Mouse (Mus musculus): ENCODE data around the gene Cnst.
"Not testable (repeated sequence)": the region's sequence is repeated elsewhere in the genome, so short reads cannot be mapped to it uniquely, and the experiment has no call there.

Cnst gene

DNA sequence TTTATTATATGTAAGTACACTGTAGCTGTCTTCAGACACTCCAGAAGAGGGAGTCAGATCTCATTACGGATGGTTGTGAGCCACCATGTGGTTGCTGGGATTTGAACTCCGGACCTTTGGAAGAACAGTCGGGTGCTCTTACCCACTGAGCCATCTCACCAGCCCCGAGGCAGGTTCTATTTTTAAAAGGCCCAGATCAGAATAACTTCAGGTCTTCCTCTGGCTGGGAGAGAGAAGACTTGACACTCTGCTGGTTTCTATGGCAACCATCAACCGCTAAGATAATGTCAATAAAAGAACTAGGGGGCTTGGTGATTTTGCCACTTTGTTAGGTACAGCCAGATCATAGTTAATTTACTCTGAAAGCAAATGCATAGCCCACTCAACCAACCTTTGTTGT is 102.5 kb downstream of the Cnst start:
- DNase-seq: not testable (repeated sequence)

DNA sequence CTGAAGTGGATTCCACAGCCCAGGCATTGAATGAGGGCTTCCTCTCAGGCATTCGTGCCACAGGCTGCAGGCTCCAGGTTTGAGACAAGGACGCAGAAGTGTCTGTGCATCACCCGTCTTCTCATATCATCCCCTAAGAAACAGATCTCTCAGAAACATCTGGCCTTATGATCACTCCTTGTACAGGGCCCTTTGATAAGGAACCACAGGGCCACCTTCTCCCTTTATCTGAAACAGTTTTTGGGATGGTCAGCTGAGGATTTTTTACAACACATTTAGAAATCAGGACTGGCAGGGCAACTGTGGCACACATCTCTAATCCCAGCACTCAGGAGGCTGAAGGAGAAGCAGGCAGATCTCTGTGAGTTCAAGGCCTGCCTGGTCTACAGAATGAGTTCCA is 103.2 kb downstream of the Cnst start:
- no peak for DNase-seq

DNA sequence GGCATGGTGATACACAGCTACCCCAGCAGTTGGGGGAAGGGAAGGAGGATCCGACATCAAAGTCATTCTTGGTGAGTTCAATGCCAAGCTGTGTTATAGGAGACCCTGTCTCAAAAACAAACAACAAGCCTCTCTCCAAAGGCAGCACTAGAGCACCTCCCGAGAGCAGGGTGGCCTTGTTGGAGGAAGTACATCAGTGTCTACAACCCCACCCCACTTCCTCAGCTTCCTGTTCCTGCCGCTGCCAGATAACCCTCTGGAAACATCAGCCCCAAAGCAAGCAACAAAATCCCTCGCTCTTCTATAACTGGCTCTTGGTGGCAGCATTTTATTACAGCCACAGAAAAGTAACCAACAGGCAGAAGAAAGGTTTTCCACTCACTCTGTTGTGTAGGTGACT is 104.1 kb downstream of the Cnst start:
- DNase-seq: no peak

DNA sequence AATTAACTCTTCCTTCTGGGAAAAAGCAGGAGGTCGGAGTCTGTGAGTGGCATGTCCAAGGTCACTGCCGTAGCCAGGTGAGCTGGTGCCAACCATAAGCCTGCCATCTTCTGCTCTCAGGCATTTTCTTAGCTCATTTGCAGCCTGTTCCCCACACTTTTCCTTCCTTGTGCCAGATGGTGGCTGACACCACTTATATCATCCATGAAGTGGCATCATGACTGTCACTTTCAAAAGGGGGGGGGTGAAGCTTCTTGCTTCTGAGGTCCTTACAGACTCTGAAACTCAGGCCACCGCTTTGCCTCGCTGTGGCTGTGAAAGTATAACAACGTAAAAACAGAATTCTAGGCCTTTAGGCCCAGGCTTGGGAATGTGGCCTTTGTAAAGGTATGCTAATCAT is 105.1 kb downstream of the Cnst start:
- DNase-seq: no peak

DNA sequence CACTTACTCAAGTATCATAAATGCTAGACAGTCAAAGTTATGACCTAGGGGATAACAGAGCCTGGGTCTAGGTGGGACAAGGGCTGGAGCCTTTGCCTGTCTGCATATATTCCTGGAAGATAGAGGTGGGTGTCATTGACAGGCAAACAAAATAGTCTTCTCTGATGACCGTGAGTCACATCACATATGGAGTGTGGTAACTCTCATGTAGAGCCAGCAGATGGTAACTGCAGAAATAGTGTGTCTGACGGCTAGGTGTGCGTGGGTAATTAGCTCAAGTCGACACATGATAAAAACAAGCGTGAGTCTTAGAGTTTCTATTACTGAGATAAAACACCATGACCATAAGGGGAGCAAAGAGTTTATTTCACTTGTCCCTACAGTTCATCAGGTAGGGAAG is 116.9 kb downstream of the Cnst start:
- DNase-seq: no peak

DNA sequence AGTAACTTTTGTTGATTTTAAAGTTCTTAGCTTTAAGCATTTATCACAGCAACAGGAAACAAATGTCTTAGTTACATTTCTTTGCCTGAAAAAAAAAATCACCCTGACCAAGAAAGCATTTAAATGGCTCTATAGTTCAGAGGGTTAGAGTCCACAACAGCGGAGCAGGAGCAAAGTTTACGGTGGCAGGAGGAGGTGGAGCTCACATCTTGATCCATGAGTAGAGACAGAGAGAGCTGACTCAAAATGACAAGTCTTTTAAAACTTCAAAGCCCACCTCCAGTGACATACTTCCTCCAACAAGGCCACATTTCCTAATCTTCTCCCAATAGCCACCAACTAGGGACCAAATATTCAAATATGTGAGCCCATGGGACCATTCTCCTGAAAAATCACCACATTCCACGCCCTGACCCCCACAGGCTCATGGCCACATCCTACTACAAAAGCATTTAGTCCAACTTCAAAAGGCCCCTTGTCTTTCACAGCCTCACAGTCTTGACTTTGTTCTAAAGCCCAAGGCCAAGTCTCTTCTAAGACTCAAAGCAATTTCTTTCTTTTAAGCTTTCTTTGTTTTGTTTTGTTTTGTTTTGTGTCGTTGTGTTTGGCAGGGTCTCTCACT is 118.2 kb downstream of the Cnst start:
- DNase-seq: no peak

DNA sequence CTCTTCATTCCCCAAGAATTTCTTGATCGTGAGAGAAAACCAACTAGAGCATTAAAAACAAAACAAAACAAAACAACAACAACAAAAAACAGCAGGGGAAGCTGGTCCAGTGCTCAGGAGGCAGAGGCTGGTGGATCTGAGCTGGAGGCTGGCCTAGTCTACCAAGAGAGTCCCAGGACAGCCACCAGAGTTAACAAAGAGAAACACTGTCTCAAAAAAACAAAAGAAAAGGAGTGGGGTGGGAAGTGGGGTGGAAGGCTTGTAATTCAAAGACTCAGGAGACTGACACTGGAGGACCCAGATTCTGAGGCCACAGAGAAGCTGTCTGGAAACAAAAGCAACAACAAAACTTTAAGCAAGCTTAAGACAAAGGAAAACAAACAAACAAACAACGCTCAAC is 120.8 kb downstream of the Cnst start:
- no peak for DNase-seq

DNA sequence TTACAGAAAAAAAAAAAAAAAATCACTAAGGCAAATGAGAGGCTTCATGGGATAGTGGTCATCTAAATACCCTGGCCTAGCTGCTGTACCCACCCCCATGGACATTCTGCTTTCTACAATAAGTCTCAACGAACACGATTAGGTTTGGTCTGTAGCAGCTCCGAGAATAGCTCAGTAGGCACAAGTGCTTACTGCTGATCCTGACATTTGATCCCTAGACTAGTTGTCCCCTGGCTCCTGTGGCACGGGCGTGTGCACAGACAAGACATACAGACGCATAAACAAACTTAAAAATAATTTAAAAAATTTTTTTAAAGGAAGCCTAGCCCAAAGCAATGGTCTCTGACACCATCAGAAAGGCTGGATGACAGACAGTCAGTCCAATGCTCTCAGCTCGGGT is 121.3 kb downstream of the Cnst start:
- DNase-seq: no peak

DNA sequence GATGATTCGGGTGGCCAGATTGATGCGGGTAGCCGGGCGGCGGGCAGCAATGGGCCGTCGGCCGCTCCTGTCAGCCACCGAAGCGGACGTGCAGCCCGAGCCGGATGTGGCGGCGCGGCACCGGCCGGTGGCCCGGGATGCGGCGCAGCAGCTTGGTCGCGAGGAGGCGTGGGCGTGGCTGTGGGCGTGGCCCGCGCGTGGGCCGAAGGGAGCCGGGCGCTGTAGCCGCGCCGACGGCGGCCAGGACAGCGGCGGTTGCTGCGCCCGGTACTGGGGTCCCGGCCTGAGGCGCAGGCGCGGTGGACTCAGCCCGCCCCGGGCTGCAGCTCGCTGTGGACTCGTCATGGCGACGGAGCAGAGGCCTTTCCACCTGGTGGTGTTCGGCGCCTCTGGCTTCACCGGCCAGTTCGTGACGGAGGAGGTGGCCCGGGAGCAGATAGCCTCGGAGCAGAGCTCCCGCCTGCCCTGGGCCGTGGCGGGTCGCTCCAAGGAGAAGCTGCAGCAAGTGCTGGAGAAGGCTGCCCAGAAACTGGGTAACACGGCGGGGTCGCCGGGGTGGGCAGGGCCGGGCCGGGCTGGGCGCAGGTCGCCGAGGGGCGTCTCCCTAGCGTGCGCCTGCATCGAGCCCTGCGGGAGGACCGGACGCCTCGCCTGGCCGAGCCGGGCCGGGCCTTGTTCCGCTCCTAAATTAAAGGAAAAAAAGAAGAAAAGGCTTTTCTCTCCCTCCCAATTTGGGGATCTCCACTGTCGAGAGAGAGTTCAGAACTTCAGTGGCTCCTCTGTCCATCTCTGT is 122.0 kb downstream of the Cnst start, which contains the start of gene Sccpdh:
Sccpdh (plus strand) TSS at position 198 of the 793 bp plus-strand sequence.
- DNase-seq: peak; percentile 78 to 89

DNA sequence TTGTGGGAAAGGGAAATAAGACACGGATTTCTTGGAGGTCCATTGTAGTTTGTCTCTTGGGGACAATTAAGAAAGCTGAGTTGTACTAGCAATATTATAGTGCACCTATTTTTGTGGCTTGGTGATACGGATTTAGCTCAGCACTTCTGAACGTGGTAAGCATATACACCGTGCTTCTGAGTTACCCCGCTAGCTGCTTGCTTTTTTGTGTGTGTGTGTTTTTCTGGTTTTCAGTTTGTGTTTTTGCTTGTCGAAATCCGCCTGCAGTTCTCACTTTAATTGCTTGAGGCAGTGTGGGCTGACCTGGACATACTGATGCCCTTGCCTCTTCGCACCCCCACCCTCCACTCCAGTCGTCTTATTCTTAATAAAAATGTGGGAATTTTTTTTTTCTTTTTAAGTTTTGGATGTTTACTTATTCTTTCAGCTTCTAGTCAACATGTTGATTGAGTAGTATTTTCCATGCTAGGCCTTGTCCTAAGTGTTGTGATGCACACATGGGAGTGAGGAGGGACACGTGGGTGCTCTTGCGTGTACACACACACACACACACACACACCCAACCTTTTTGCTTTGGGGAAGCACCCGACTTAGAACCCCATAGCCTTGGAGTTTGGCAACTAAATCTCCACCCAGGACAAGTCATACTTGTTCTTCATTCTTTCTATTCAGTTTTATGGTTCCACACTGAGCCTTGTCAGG is 122.8 kb downstream of the Cnst start:
- DNase-seq: no peak

DNA sequence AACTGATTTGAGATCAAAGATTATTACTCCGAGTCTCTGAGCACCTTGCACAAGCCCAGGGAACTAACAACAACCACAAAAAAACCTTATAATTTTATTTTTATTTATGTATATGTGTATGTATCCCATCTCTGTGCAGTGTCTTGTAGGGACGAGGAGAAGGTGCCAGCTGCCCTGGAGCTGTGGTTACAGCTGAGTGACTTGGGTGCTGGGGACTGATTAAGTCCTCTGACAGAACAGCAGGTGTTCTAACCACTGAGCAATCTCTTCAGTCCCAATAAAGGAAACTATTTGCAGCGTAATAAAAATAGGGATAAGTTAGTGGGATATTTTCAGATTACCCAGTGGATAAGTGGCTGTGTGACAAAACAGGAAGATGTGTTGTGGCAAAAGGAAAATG is 128.2 kb downstream of the Cnst start:
- DNase-seq: no peak

DNA sequence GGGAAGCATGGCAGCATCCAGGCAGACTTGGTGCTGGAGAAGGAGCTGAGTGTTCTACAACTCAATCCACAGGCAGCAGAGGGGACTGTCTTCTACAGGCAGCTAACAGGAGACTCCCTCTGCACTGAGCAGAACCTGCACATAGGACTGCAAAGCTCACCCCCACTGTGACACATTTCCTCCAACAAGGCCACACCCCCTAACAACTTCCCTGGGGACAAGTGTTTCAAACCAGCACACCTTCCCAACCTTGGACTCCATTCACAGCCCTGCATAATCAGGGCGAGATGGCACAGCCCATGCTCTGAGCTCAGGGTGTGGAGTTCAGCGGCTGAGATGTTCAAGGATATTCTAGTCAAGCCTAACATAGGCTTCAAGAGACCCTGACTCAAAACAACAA is 130.9 kb downstream of the Cnst start:
- DNase-seq: no peak

Measured in spleen, adult 18-20 months (tissue).